Mouse (Mus musculus) kidney, embryonic 14.5 days (tissue): ENCODE measurements around the gene Hnrnpul2. TPM values are rescaled to one million over a fixed set of nuclear protein-coding genes. Genes with fewer than 3 reads are reported as not detected.
"Not testable (repeated sequence)": the region's sequence is repeated elsewhere in the genome, so short reads cannot be mapped to it uniquely, and the experiment has no call there.

Experiments
- ATAC-seq: fragments of 200-750 bp; cut with Nextera tagmentation; 2 replicates; pipeline ENCODE4 v1.8.0; 2017; ENCODE audit warnings: moderate number of reproducible peaks, mild to moderate bottlenecking, moderate TSS enrichment, moderate library complexity; ENCODE audit not compliant: low FRiP score, low TSS enrichment
- H3K27ac ChIP-seq: fragments of 300-500 bp; sonication (generic); 2 replicates; pipeline ENCODE4 v1.5.1; 2014; ENCODE audit warnings: low read depth, mild to moderate bottlenecking, low read length, moderate library complexity, mixed read lengths
- H3K27me3 ChIP-seq: fragments of 300-500 bp; sonication (generic); 2 replicates; pipeline ENCODE4 v1.6.1; 2014; ENCODE audit warnings: mild to moderate bottlenecking, low read length; ENCODE audit not compliant: control insufficient read depth, insufficient read depth
- H3K36me3 ChIP-seq: fragments of 300-500 bp; sonication (generic); 2 replicates; pipeline ENCODE4 v1.6.1; 2014; ENCODE audit warnings: low read length, mixed read lengths; ENCODE audit not compliant: control insufficient read depth, insufficient read depth
- H3K4me1 ChIP-seq: fragments of 300-500 bp; sonication (generic); 2 replicates; pipeline ENCODE4 v1.6.1; 2014; ENCODE audit warnings: low read length, mixed read lengths; ENCODE audit not compliant: control insufficient read depth, insufficient read depth
- H3K4me2 ChIP-seq: fragments of 300-500 bp; sonication (generic); replicated peaks from 2 replicates; pipeline ENCODE4 v1.6.1; 2014; ENCODE audit warnings: low read depth, mild to moderate bottlenecking, low read length
- H3K4me3 ChIP-seq: fragments of 300-500 bp; sonication (generic); 2 replicates; pipeline ENCODE4 v1.5.1; 2014; ENCODE audit warnings: mild to moderate bottlenecking, low read length
- H3K9ac ChIP-seq: fragments of 300-500 bp; sonication (generic); 2 replicates; pipeline ENCODE4 v1.6.1; 2014; ENCODE audit warnings: low read depth, mild to moderate bottlenecking, low read length, moderate library complexity
- H3K9me3 ChIP-seq: fragments of 300-500 bp; sonication (generic); 2 replicates; pipeline ENCODE4 v1.6.1; 2016; ENCODE audit warnings: low read length; ENCODE audit not compliant: control insufficient read depth
- WGBS: fragments of 180-500 bp; shearing (Covaris S2); extraction: QIAGEN DNeasy Blood & Tissue Kit; methylation state at CpG from one replicate; pipeline ENCODE4 v1.1.7; 2014; 5-methylcytosine and 5-hydroxymethylcytosine counted together
- polyA plus RNA-seq: library from polyadenylated mRNA; unstranded; fragments of >200 nt; fragmentation: Nextera tagmentation; extraction: Ambion mirVana; gene quantifications from 2 replicates; pipeline ENCODE4 v1.2.1, GENCODE M21; 2014

Gene Hnrnpul2
- polyA plus RNA-seq, 1 experiment from 2014 or later, result 9.3 TPM

GRCm38 (mm10) chr19:8830664-8831063 lies 10.9 kb downstream of the Hnrnpul2 start:
- Histone ChIP-seq H3K4me2 (no peak overlapping the region), H3K27me3 (no peaks in the 10 kb centered on the region), H3K36me3 (peaks cover 100% of the 10 kb centered on the region), H3K27ac (no peak overlapping the region), H3K9me3 (no peaks in the 10 kb centered on the region), H3K9ac (no peak overlapping the region), H3K4me3 (no peak overlapping the region), H3K4me1 (no peaks in the 10 kb centered on the region)
- 92% methylated on average over 8 of the region's 8 CpGs for WGBS
- ATAC-seq, result no peak

GRCm38 (mm10) chr19:8831262-8831661 lies 11.5 kb downstream of the Hnrnpul2 start:
- Histone ChIP-seq H3K27ac (no peak overlapping the region), H3K36me3 (peaks cover 96% of the 10 kb centered on the region), H3K4me2 (no peak overlapping the region), H3K27me3 (no peaks in the 10 kb centered on the region), H3K4me1 (no peaks in the 10 kb centered on the region), H3K9me3 (no peaks in the 10 kb centered on the region), H3K4me3 (no peak overlapping the region), H3K9ac (no peak overlapping the region)
- ATAC-seq, result no peak
- WGBS, result 86% methylated on average over 11 of the region's 11 CpGs

GRCm38 (mm10) chr19:8832971-8833370 lies 13.2 kb downstream of the Hnrnpul2 start:
- WGBS, result 92% methylated on average over 4 of the region's 4 CpGs
- no peak overlapping the region for H3K4me3 ChIP-seq
- H3K9ac ChIP-seq, result no peak overlapping the region
- no peaks in the 10 kb centered on the region for H3K9me3 ChIP-seq
- ATAC-seq, result no peak
- H3K27ac ChIP-seq, result no peak overlapping the region
- H3K27me3 ChIP-seq, result no peaks in the 10 kb centered on the region
- H3K4me1 ChIP-seq, result 0 out of 2 replicates have a peak, but pooled peaks cover under 1% of the 10 kb centered on the region
- H3K36me3 ChIP-seq, result peaks cover 79% of the 10 kb centered on the region
- no peak overlapping the region for H3K4me2 ChIP-seq

- Histone ChIP-seq H3K4me1 (peaks cover 25% of the 10 kb centered on the region; the same call in 1 of the 2 replicates), H3K36me3 (peaks cover 46% of the 10 kb centered on the region)
- not testable (repeated sequence) for H3K4me2 ChIP-seq, H3K27me3 ChIP-seq, H3K4me3 ChIP-seq, ATAC-seq, H3K9ac ChIP-seq, H3K27ac ChIP-seq, H3K9me3 ChIP-seq
- WGBS, result 98% methylated on average over 10 of the region's 10 CpGs
Measured at GRCm38 (mm10) chr19:8836327-8836726, 16.5 kb downstream of the Hnrnpul2 start.

- 2% methylated on average over 38 of the region's 38 CpGs for WGBS
- Histone ChIP-seq H3K36me3 (peaks cover 41% of the 10 kb centered on the region), H3K27ac (peak within 1 kb of the TSS; percentile 98), H3K9ac (peak within 1 kb of the TSS; percentile 78), H3K4me2 (peak within 1 kb of the TSS; percentile 77), H3K4me3 (peak within 1 kb of the TSS; percentile 54), H3K27me3 (no peaks in the 10 kb centered on the region), H3K4me1 (peaks cover 25% of the 10 kb centered on the region; the same call in 1 of the 2 replicates), H3K9me3 (no peaks in the 10 kb centered on the region)
- ATAC-seq, result peak; percentile 84
Measured at GRCm38 (mm10) chr19:8837251-8837791, 17.5 kb downstream of the Hnrnpul2 start, which contains the start of gene Bscl2. TSS of gene Bscl2 (plus strand) at chr19:8837467.

GRCm38 (mm10) chr19:8838041-8838730 lies 18.4 kb downstream of the Hnrnpul2 start:
- Histone ChIP-seq H3K9ac (peak overlapping the region; percentile 78), H3K36me3 (peaks cover 38% of the 10 kb centered on the region), H3K27me3 (no peaks in the 10 kb centered on the region), H3K4me3 (peak overlapping the region; percentile 54), H3K4me2 (peak overlapping the region; percentile 77), H3K9me3 (no peaks in the 10 kb centered on the region), H3K4me1 (peaks cover 25% of the 10 kb centered on the region; the same call in 1 of the 2 replicates), H3K27ac (peak overlapping the region; percentile 98)
- peak; percentile 33 for ATAC-seq
- WGBS, result 21% methylated on average over 15 of the region's 15 CpGs

GRCm38 (mm10) chr19:8839103-8839907 lies 19.5 kb downstream of the Hnrnpul2 start, which contains the start of gene Gng3:
TSS of gene Gng3 (minus strand) at chr19:8839194.
- ATAC-seq, result peak; percentile 14; the same call in 1 of the 2 replicates
- Histone ChIP-seq H3K4me2 (peak within 1 kb of the TSS; percentile 77), H3K4me3 (peak within 1 kb of the TSS; percentile 54), H3K36me3 (peaks cover 30% of the 10 kb centered on the region), H3K4me1 (peaks cover 25% of the 10 kb centered on the region; the same call in 1 of the 2 replicates), H3K9ac (peak within 1 kb of the TSS; percentile 78), H3K27ac (peak within 1 kb of the TSS; percentile 98), H3K9me3 (no peaks in the 10 kb centered on the region), H3K27me3 (no peaks in the 10 kb centered on the region)
- 51% methylated on average over 11 of the region's 11 CpGs for WGBS

- H3K4me1 ChIP-seq, result peaks cover 25% of the 10 kb centered on the region; the same call in 1 of the 2 replicates
- no peaks in the 10 kb centered on the region for H3K9me3 ChIP-seq
- ATAC-seq, result peak; percentile 50
- H3K27me3 ChIP-seq, result no peaks in the 10 kb centered on the region
- peak overlapping the region; percentile 54 for H3K4me3 ChIP-seq
- H3K9ac ChIP-seq, result peak overlapping the region; percentile 63
- no peak overlapping the region for H3K27ac ChIP-seq
- H3K36me3 ChIP-seq, result peaks cover 21% of the 10 kb centered on the region; the same call in 1 of the 2 replicates
- peak overlapping the region; percentile 62 for H3K4me2 ChIP-seq
- WGBS, result 20% methylated on average over 29 of the region's 29 CpGs
Measured at GRCm38 (mm10) chr19:8839908-8840791, 20.3 kb downstream of the Hnrnpul2 start.
